Mouse (Mus musculus) midbrain, embryonic 12.5 days (tissue): ENCODE results near the gene Vim. TPM values are rescaled to one million over a fixed set of nuclear protein-coding genes. Genes with fewer than 3 reads are reported as not detected.
"Not testable (repeated sequence)": the region's sequence is repeated elsewhere in the genome, so short reads cannot be mapped to it uniquely, and the experiment has no call there.

ENCODE experiments used
- ATAC-seq: fragments of 200-750 bp; cut with Nextera tagmentation; 2 replicates; pipeline ENCODE4 v1.8.0; 2017; ENCODE audit warnings: low read depth, moderate TSS enrichment, moderate library complexity; ENCODE audit not compliant: low FRiP score
- H3K27ac ChIP-seq: fragments of 300-500 bp; sonication (generic); replicated peaks from 2 replicates; pipeline ENCODE4 v1.5.1; 2016; ENCODE audit warnings: mild to moderate bottlenecking
- H3K27me3 ChIP-seq: fragments of 300-500 bp; sonication (generic); 2 replicates; pipeline ENCODE4 v1.6.1; 2016; ENCODE audit warnings: mild to moderate bottlenecking
- H3K36me3 ChIP-seq: fragments of 300-500 bp; sonication (generic); 2 replicates; pipeline ENCODE4 v1.6.1; 2016
- H3K4me1 ChIP-seq: fragments of 300-500 bp; sonication (generic); 2 replicates; pipeline ENCODE4 v1.6.1; 2016
- H3K4me2 ChIP-seq: fragments of 300-500 bp; sonication (generic); replicated peaks from 2 replicates; pipeline ENCODE4 v1.6.1; 2016; ENCODE audit warnings: mild to moderate bottlenecking, moderate library complexity
- H3K4me3 ChIP-seq: fragments of 300-500 bp; sonication (generic); 2 replicates; pipeline ENCODE4 v1.5.1; 2016; ENCODE audit warnings: mild to moderate bottlenecking
- H3K9ac ChIP-seq: fragments of 300-500 bp; sonication (generic); replicated peaks from 2 replicates; pipeline ENCODE4 v1.6.1; 2016; ENCODE audit warnings: mild to moderate bottlenecking, moderate library complexity
- H3K9me3 ChIP-seq: fragments of 300-500 bp; sonication (generic); 2 replicates; pipeline ENCODE4 v1.6.1; 2016; ENCODE audit warnings: mild to moderate bottlenecking
- WGBS: fragments of 180-500 bp; shearing (Covaris S2); methylation state at CpG from one replicate; pipeline ENCODE4 v1.1.7; 2016; 5-methylcytosine and 5-hydroxymethylcytosine counted together
- polyA plus RNA-seq: library from polyadenylated mRNA; unstranded; fragments of >200 nt; fragmentation: Nextera tagmentation; extraction: Ambion mirVana; gene quantifications from 2 replicates; pipeline ENCODE4 v1.2.1, GENCODE M21; 2016

Gene Vim
- polyA plus RNA-seq, 1 experiment from 2014 or later, result 1,191 TPM

- H3K9ac ChIP-seq, result no peak overlapping the region
- ATAC-seq, result peak; percentile 23; the same call in 1 of the 2 replicates
- no peak overlapping the region for H3K4me2 ChIP-seq
- no peaks in the 10 kb centered on the region for H3K36me3 ChIP-seq
- H3K9me3 ChIP-seq, result no peaks in the 10 kb centered on the region
- no peak overlapping the region for H3K27ac ChIP-seq
- H3K4me3 ChIP-seq, result no peak overlapping the region
- H3K27me3 ChIP-seq, result no peaks in the 10 kb centered on the region
- no peaks in the 10 kb centered on the region for H3K4me1 ChIP-seq
- 87% methylated on average over 1 of the region's 1 CpGs for WGBS
Observed at GRCm38 (mm10) chr2:13596965-13597656, 23.4 kb downstream of the Vim start.

DNA sequence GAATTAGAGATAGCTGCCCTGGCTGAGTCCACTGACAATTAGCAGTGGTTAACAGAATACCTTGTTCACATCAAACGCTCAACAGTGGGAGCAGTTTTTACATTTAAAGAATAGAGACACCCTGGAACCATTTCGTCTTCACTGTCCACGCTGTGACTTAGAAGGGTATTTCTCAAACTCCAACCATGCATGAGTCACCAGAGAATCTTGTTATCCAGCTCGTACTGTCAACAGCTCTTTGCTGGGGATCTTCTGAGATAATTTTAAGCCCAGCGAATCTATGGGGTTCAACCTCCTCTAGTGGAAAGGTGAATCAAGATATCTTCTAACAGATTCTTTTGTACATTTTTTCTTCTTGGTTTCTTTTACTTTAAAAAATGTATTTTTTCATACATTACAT is 24.4 kb downstream of the Vim start:
- H3K27me3 ChIP-seq, result no peaks in the 10 kb centered on the region
- H3K36me3 ChIP-seq, result no peaks in the 10 kb centered on the region
- no peak overlapping the region for H3K4me3 ChIP-seq
- no peak for ATAC-seq
- H3K4me1 ChIP-seq, result no peaks in the 10 kb centered on the region
- no peaks in the 10 kb centered on the region for H3K9me3 ChIP-seq
- H3K4me2 ChIP-seq, result no peak overlapping the region
- H3K9ac ChIP-seq, result no peak overlapping the region
- H3K27ac ChIP-seq, result no peak overlapping the region
- WGBS, result 81% methylated on average over 5 of the region's 5 CpGs

DNA sequence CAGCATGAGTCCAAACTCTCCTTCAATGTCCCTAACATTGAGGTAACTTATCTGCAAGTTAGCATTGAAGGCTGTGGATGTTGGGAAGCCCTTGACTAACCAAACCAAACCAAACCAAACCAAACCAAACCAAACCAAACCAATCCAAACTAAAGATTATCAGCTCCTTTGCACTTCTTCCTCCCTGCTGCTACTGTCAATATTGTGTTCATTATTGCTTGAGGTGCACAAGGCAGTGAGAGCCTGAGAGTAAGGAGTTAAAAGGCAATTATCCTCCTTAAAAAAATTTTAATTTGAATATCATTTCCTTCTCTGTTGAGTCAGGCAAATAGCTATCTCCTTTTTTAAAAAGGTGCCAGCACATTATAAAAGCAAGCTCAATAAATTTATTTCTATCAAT is 29.4 kb downstream of the Vim start:
- H3K27ac ChIP-seq, result no peak overlapping the region
- no peak for ATAC-seq
- no peak overlapping the region for H3K9ac ChIP-seq
- H3K36me3 ChIP-seq, result no peaks in the 10 kb centered on the region
- no peaks in the 10 kb centered on the region for H3K4me1 ChIP-seq
- H3K9me3 ChIP-seq, result no peaks in the 10 kb centered on the region
- no peak overlapping the region for H3K4me2 ChIP-seq
- no peak overlapping the region for H3K4me3 ChIP-seq
- H3K27me3 ChIP-seq, result no peaks in the 10 kb centered on the region

DNA sequence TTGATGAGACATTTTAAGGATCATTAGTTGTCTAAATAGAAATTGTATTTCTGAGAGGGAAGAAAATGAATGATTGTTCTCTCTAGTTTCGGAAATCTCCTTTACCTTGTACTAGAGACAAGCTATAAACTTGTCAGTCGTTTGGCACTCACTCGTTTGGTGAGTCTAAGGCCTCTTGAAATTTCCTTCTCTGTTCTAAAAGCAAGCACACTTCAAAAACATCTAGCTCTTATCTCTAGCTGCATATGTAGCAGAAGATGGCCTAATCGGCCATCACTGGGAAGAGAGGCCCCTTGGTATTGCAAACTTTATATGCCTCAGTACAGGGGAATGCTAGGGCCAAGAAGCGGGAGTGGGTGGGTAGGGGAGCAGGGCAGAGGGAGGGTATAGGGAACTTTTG is 29.9 kb downstream of the Vim start:
- H3K4me2 ChIP-seq, H3K36me3 ChIP-seq, H3K27me3 ChIP-seq, H3K9ac ChIP-seq, ATAC-seq, H3K9me3 ChIP-seq, H3K4me1 ChIP-seq, H3K27ac ChIP-seq, H3K4me3 ChIP-seq: not testable (repeated sequence)
- 85% methylated on average over 5 of the region's 5 CpGs for WGBS

GRCm38 (mm10) chr2:13630136-13630832 is 56.6 kb downstream of the Vim start:
- no peak overlapping the region for H3K4me3 ChIP-seq
- WGBS, result 86% methylated on average over 7 of the region's 7 CpGs
- no peak overlapping the region for H3K4me2 ChIP-seq
- H3K4me1 ChIP-seq, result no peaks in the 10 kb centered on the region
- no peaks in the 10 kb centered on the region for H3K27me3 ChIP-seq
- no peak overlapping the region for H3K9ac ChIP-seq
- no peaks in the 10 kb centered on the region for H3K36me3 ChIP-seq
- H3K9me3 ChIP-seq, result no peaks in the 10 kb centered on the region
- H3K27ac ChIP-seq, result no peak overlapping the region
- ATAC-seq, result no peak

Other genes with a start within 250 kb of the Vim start
- gene Cubn, start 82.1 kb upstream of the Vim start, polyA plus RNA-seq, result 0.41 and 0.89 TPM in 2 replicates
- 8.2 and 10.5 TPM in 2 replicates for gene Trdmt1, start 29.3 kb upstream of the Vim start, polyA plus RNA-seq
- gene St8sia6, start 220.1 kb downstream of the Vim start, polyA plus RNA-seq, result 0.26 and 0.34 TPM in 2 replicates